Mouse (Mus musculus): ENCODE results near the gene Elf2.

- no peak for TF ChIP-seq SRF (IDR thresholded peaks at IDR 0.05; ENCODE audit: control insufficient read depth, insufficient read length, low read depth)
- no peak for TF ChIP-seq E2F4 (IDR thresholded peaks at IDR 0.05; ENCODE audit: insufficient read depth)
- no peak for TF ChIP-seq MYOG (IDR thresholded peaks at IDR 0.05; ENCODE audit: control insufficient read depth in 1 of 3, insufficient read depth in 1 of 3, insufficient read length in 2 of 3, low read depth in 2 of 3)
- TF ChIP-seq POLR2A (IDR thresholded peaks at IDR 0.05; ENCODE audit: insufficient read length, low read depth), result no peak
- TF ChIP-seq MAX (IDR thresholded peaks at IDR 0.05; ENCODE audit: low read depth), result no peak
- TF ChIP-seq POLR2AphosphoS2 (IDR thresholded peaks at IDR 0.05; ENCODE audit: insufficient read length, low read depth), result no peak
- no peak for TF ChIP-seq TCF3 (IDR thresholded peaks at IDR 0.05; ENCODE audit: insufficient read length, low read depth)
These were observed 13.1 kb downstream of the Elf2 start for GRCm38 (mm10) chr3:51327429-51327797.
